ENCODE assay signal across 9 mouse cellular contexts in the genomic region with DNA sequence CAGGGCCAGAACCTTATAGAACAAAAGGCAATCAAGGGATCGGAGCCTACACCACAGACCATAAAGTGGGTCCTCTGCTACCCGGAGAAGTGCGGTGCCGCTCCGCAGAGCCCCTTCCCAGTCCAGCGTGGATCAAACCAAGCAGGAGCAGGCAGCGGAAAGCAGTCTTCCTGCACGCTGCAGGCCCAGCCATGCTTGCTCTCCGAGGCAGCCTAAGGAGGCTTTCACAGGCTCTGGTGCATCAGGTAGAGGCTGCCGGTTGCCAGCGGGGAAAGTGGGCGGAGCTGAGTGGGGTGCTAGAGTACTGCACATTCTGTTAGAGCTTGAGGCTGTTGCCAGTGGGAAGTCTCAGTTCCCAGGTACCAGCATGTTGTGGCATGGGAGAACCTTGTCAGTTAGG. TPM values are rescaled to one million over a fixed set of nuclear protein-coding genes. Genes with fewer than 3 reads are reported as not detected.
DNase-seq lines count a peak whose midpoint lies in the region; ATAC-seq and TF ChIP-seq lines count a peak whose summit lies in the region.
"Had no signal": no experiment of that assay in that cellular context is flagged by ENCODE, and none has a peak within 500 bp of the region (broad histone marks: within the 10 kb centered on the region; RNA-seq: fewer than 3 reads in every experiment).

A gene (plus strand): TSS at position 25 of the 400 bp plus-strand sequence.

- no peak for TF ChIP-seq POLR2A in thymus, adult 2 months (IDR thresholded peaks at IDR 0.05; ENCODE audit: control insufficient read depth, extremely low read depth, insufficient read depth, low read length, poor library complexity)

- no peaks in the 10 kb centered on the region for H3K9me3 ChIP-seq in forebrain, postnatal 0 days (ENCODE audit: low read length)
- H3K9me3 ChIP-seq in limb, embryonic 13.5 days = no peaks in the 10 kb centered on the region
- H3K9me3 ChIP-seq in stomach, embryonic 15.5 days = no peaks in the 10 kb centered on the region

- H3K4me3 ChIP-seq in thymus, adult 2 months (ENCODE audit: control insufficient read depth, insufficient read depth, low read length) = no peak within 1 kb of the TSS
- H3K4me3 ChIP-seq in forebrain, postnatal 0 days (ENCODE audit: low read depth, low read length) = no peak within 1 kb of the TSS
- H3K4me3 ChIP-seq in limb, embryonic 13.5 days = peak within 1 kb of the TSS; percentile 33
- no peak within 1 kb of the TSS for H3K4me3 ChIP-seq in stomach, embryonic 15.5 days (replicated peaks)

- no peaks in the 10 kb centered on the region for H3K36me3 ChIP-seq in thymus, adult 2 months (ENCODE audit: control insufficient read depth, insufficient read depth, low read length)
- H3K36me3 ChIP-seq in forebrain, postnatal 0 days (ENCODE audit: insufficient read depth) = no peaks in the 10 kb centered on the region
- no peaks in the 10 kb centered on the region for H3K36me3 ChIP-seq in limb, embryonic 13.5 days
- no peaks in the 10 kb centered on the region for H3K36me3 ChIP-seq in stomach, embryonic 15.5 days

- peak; percentile 3 for DNase-seq in thymus, adult 2 months
- DNase-seq in thymus, postnatal 10 days (ENCODE audit: low spot score in 2 of 2) = no peak
- no peak for DNase-seq in forebrain, postnatal 0 days
- no peak for DNase-seq in gastrocnemius, adult 8-10 months (ENCODE audit: low spot score in 2 of 2)
- no peak for DNase-seq in ovary, postnatal 10 days (ENCODE audit: low spot score)

- no peaks in the 10 kb centered on the region for H3K4me1 ChIP-seq in thymus, adult 2 months (replicated peaks; ENCODE audit: control insufficient read depth, insufficient read depth, low read length)
- H3K4me1 ChIP-seq in forebrain, postnatal 0 days (ENCODE audit: insufficient read depth) = no peaks in the 10 kb centered on the region
- no peaks in the 10 kb centered on the region for H3K4me1 ChIP-seq in limb, embryonic 13.5 days
- H3K4me1 ChIP-seq in stomach, embryonic 15.5 days = peaks cover 5% of the 10 kb centered on the region; the same call in 1 of the 2 replicates

- no peak within 1 kb of the TSS for H3K9ac ChIP-seq in forebrain, postnatal 0 days
- H3K9ac ChIP-seq in limb, embryonic 13.5 days = peak within 1 kb of the TSS; percentile 48; the same call in 1 of the 2 replicates
- H3K9ac ChIP-seq in stomach, embryonic 15.5 days = no peak within 1 kb of the TSS

- TF ChIP-seq CTCF in thymus, adult 2 months (IDR thresholded peaks at IDR 0.05; ENCODE audit: borderline replicate concordance, control insufficient read depth, extremely low read depth, insufficient read depth, low read length, poor library complexity) = no peak
- TF ChIP-seq CTCF in forebrain, postnatal 0 days (IDR thresholded peaks at IDR 0.05; ENCODE audit: low read depth) = no peak

- 68% methylated on average over 12 of the region's 12 CpGs for WGBS in thymus, adult 2 months
- 24% methylated on average over 12 of the region's 12 CpGs for WGBS in forebrain, postnatal 0 days
- 22% methylated on average over 12 of the region's 12 CpGs for WGBS in limb, embryonic 13.5 days
- WGBS in stomach, embryonic 15.5 days = 20% methylated on average over 12 of the region's 12 CpGs

- H3K27ac ChIP-seq in thymus, adult 2 months (ENCODE audit: control insufficient read depth, insufficient read depth, low read length) = no peak within 1 kb of the TSS
- no peak within 1 kb of the TSS for H3K27ac ChIP-seq in forebrain, postnatal 0 days (ENCODE audit: low read depth, low read length)
- H3K27ac ChIP-seq in limb, embryonic 13.5 days = no peak within 1 kb of the TSS
- H3K27ac ChIP-seq in stomach, embryonic 15.5 days = no peak within 1 kb of the TSS

- H3K27me3 ChIP-seq in thymus, adult 2 months (ENCODE audit: control insufficient read depth, insufficient read depth, low read length) = no peaks in the 10 kb centered on the region
- H3K27me3 ChIP-seq in forebrain, postnatal 0 days (ENCODE audit: insufficient read depth, low read length) = no peaks in the 10 kb centered on the region
- H3K27me3 ChIP-seq in limb, embryonic 13.5 days = peaks cover 4% of the 10 kb centered on the region; the same call in 1 of the 2 replicates
- H3K27me3 ChIP-seq in stomach, embryonic 15.5 days (replicated peaks) = no peaks in the 10 kb centered on the region

- peak; percentile 43 for ATAC-seq in forebrain, postnatal 0 days
- ATAC-seq in limb, embryonic 13.5 days (ENCODE audit: low FRiP score, low read depth) = peak; percentile 44; the same call in 1 of the 2 replicates
- no peak for ATAC-seq in stomach, embryonic 15.5 days (ENCODE audit: insufficient read depth, low FRiP score, low read depth)
- no peak for ATAC-seq in inflammation-experienced regulatory T-cells, adult 6 months

- H3K4me2 ChIP-seq in forebrain, postnatal 0 days (ENCODE audit: low read depth) = no peak within 1 kb of the TSS
- peak within 1 kb of the TSS; percentile 59 for H3K4me2 ChIP-seq in limb, embryonic 13.5 days (replicated peaks)
- H3K4me2 ChIP-seq in stomach, embryonic 15.5 days = peak within 1 kb of the TSS; percentile 42

RNA-seq across cellular contexts. Expression of the gene that starts here (rescaled TPM):
- not detected in 2 replicates for polyA plus RNA-seq in thymus, adult 2 months (2012; rRNA removed)
- not detected in 2 replicates for total RNA-seq in forebrain, postnatal 0 days (2014; rRNA removed)
- not detected in 2 replicates for polyA plus RNA-seq in forebrain, postnatal 0 days (2015; fragmentation: Nextera tagmentation; extraction: Ambion mirVana)
- polyA plus RNA-seq in limb, embryonic 13.5 days (2015; fragmentation: Nextera tagmentation; extraction: Ambion mirVana) = not detected in 2 replicates
- not detected in 2 replicates for polyA plus RNA-seq in stomach, embryonic 15.5 days (2015; fragmentation: Nextera tagmentation; extraction: Ambion mirVana)
- not detected for total RNA-seq in gastrocnemius, adult 8-10 months (2022)
- polyA plus RNA-seq in inflammation-experienced regulatory T-cells, adult 6 months (2017; shearing (Covaris generic)) = not detected
- total RNA-seq: left cerebral cortex, postnatal 10 days had no signal

Comparison
In these comparisons a context has a peak if more than half of its experiments do, and no peak if none do; other contexts are left out.
1. Peak in DNase-seq in thymus, adult 2 months; RNA of the gene not detected or under 1 TPM.
2. Peak in ATAC-seq in forebrain, postnatal 0 days; RNA of the gene not detected or under 1 TPM.
3. Peak in ATAC-seq, H3K4me3 ChIP-seq, H3K9ac ChIP-seq and H3K4me2 ChIP-seq in limb, embryonic 13.5 days; RNA of the gene not detected or under 1 TPM.